Mouse (Mus musculus): ENCODE measurements around the gene Stk4. TPM values are rescaled to one million over a fixed set of nuclear protein-coding genes. Genes with fewer than 3 reads are reported as not detected.

The Stk4 gene
- polyA plus RNA-seq, 1 experiment: 31.1 TPM

DNA sequence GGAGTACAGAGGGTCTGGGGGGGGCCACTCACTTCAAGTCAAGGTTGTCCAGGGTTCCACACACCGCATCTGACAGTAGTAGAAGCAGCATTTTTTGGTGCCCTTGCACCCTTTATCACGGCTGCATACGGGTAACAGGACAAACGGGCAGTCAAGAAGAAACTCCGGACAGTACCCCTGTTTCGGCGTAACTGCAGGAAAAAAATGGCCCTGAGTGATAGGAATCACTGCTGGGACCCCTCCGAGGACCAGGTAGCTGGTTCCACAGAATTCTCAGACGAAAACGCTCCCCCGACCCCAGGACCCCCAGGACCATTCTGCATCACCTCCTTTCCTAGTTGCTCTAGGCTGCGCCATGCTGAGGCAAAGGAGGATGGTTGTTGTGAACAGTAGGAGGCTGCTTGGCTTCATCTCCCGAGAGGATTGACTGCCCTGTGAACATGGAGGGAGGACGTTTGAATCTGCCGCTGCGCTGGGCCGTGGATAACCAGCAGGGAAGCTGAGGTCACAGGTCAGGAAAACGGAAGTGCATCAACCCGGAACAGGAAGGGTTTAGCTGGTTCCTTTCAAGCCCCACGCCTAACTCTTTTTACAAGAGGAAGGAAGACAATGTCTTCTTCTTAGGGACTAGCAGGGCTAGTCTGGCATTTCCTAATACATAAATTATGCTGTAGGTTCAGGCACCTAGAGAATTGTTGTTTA lies 129.7 kb downstream of the Stk4 start, which contains the start of gene Wfdc15a:
Gene Wfdc15a, minus strand, starts transcription at position 505 of the 702 bp plus-strand sequence.
- Histone ChIP-seq H3K4me1 (no peaks in the 10 kb centered on the region), H3K27me3 (replicated peaks) (peaks cover 8% of the 10 kb centered on the region), H3K36me3 (replicated peaks; ENCODE audit: low read length) (no peaks in the 10 kb centered on the region), H3K9me3 (0 out of 2 replicates have a peak, but pooled peaks cover 5% of the 10 kb centered on the region), H3K4me3 (replicated peaks) (no peak within 1 kb of the TSS)
- no peak for TF ChIP-seq GATA1 (IDR thresholded peaks at IDR 0.05; ENCODE audit: borderline replicate concordance, low read length)
- no peak for TF ChIP-seq FLI1 (IDR thresholded peaks at IDR 0.05; ENCODE audit: low read length)

Other genes starting within 250 kb of the Stk4 start
- not detected in 2 replicates for gene Ccn5, start 249.5 kb upstream of the Stk4 start, polyA plus RNA-seq (2012; ENCODE audit: insufficient read depth, low replicate concordance)
- gene Kcnk15, start 216.7 kb upstream of the Stk4 start, polyA plus RNA-seq (2012; ENCODE audit: insufficient read depth, low replicate concordance): not detected in 2 replicates
- not detected in 2 replicates for gene Rims4, start 151.6 kb upstream of the Stk4 start, polyA plus RNA-seq (2012; ENCODE audit: insufficient read depth, low replicate concordance)
- gene Ywhab, start 75.4 kb upstream of the Stk4 start, polyA plus RNA-seq (2012; ENCODE audit: insufficient read depth, low replicate concordance): 18.6 and 40.5 TPM in 2 replicates
- gene Pabpc1l, start 44.9 kb upstream of the Stk4 start, polyA plus RNA-seq (2012; ENCODE audit: insufficient read depth, low replicate concordance): not detected in 2 replicates
- gene Tomm34, start 847 bp downstream of the Stk4 start, polyA plus RNA-seq (2012; ENCODE audit: insufficient read depth, low replicate concordance): 17.4 and 20.5 TPM in 2 replicates
- gene Kcns1, start 100.8 kb downstream of the Stk4 start, polyA plus RNA-seq (2012; ENCODE audit: insufficient read depth, low replicate concordance): not detected in 2 replicates
- gene Wfdc5, start 112.4 kb downstream of the Stk4 start, polyA plus RNA-seq (2012; ENCODE audit: insufficient read depth, low replicate concordance): not detected in 2 replicates
- gene Wfdc12, start 120.3 kb downstream of the Stk4 start, polyA plus RNA-seq (2012; ENCODE audit: insufficient read depth, low replicate concordance): not detected in 2 replicates
- not detected in 2 replicates for gene Wfdc15a, start 129.8 kb downstream of the Stk4 start, polyA plus RNA-seq (2012; ENCODE audit: insufficient read depth, low replicate concordance)
- not detected in 2 replicates for gene Wfdc15b, start 151.3 kb downstream of the Stk4 start, polyA plus RNA-seq (2012; ENCODE audit: insufficient read depth, low replicate concordance)
- not detected in 2 replicates for gene Svs2, start 168.1 kb downstream of the Stk4 start, polyA plus RNA-seq (2012; ENCODE audit: insufficient read depth, low replicate concordance)
- gene Svs3b, start 186.3 kb downstream of the Stk4 start, polyA plus RNA-seq (2012; ENCODE audit: insufficient read depth, low replicate concordance): not detected in 2 replicates
- gene Svs4, start 208.1 kb downstream of the Stk4 start, polyA plus RNA-seq (2012; ENCODE audit: insufficient read depth, low replicate concordance): not detected in 2 replicates
- not detected in 2 replicates for gene Svs3a, start 218.9 kb downstream of the Stk4 start, polyA plus RNA-seq (2012; ENCODE audit: insufficient read depth, low replicate concordance)
- gene Svs6, start 246.4 kb downstream of the Stk4 start, polyA plus RNA-seq (2012; ENCODE audit: insufficient read depth, low replicate concordance): not detected in 2 replicates

All from megakaryocyte, embryonic 14.5 days (primary cell).